Mouse (Mus musculus) monocyte, adult 2 months (primary cell): ENCODE measurements around the gene Cog4.
"Not testable (repeated sequence)": the region's sequence is repeated elsewhere in the genome, so short reads cannot be mapped to it uniquely, and the experiment has no call there.

Experiments used
- DNase-seq, 2 experiments: peaks; one replicate each; pipeline ENCODE4 v3.0.0; 2022; ENCODE audit warnings: low spot score in 2 of 2, low read depth in 1 of 2

The Cog4 gene

GRCm38 (mm10) chr8:110888860-110889259 is 42.5 kb downstream of the Cog4 start:
- no peak for DNase-seq

DNA sequence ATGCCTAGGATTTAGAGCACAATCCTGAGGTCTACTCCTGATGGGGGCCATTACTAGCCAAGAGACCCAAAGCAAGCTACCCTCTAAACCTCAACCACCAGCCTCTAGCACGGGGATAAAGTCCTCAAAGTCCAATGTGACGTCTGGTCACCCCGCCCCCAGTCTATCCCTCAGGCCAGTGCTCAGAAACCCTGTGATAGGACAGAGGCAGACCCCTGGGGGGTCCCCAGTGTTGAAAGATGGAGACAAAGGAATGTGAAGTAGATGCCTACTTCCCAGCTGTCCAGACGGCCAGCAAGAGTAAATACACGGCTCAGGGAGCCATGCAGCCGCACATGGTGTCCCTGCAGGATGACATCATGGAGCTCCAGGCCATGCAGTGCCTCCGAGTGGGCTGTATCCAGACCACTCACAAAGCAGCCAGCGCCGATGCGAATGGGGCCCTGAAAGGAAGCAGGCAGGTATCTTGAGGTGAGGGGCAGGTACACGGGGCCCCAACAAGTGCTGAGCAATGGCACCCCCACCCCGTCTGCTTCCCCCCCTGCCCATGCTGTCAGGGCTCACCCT is 43.6 kb downstream of the Cog4 start:
- no peak for DNase-seq

- DNase-seq: no peak
Measured at GRCm38 (mm10) chr8:110892040-110892439, 45.6 kb downstream of the Cog4 start.

DNA sequence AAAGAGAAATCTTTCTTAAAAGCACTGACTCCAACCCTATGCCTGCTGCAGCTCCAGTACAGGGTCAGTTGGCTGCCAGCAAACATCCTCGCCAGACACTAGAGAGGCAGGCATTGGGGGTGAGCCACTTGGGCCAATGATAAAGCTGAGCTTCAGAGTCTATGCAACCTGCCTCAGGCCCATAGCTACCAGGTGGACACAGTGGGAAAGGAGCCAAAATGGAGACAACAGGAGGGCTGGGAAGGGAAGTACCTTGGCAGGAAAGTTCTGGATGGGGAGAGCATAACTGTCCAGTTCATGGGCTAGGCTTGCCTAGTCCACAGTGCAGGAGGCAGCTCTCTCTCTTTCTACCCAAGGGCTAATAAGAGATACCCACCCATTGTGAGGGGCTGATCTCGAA is 46.5 kb downstream of the Cog4 start:
- no peak for DNase-seq

GRCm38 (mm10) chr8:110894851-110895250 is 48.5 kb downstream of the Cog4 start:
- no peak for DNase-seq

DNA sequence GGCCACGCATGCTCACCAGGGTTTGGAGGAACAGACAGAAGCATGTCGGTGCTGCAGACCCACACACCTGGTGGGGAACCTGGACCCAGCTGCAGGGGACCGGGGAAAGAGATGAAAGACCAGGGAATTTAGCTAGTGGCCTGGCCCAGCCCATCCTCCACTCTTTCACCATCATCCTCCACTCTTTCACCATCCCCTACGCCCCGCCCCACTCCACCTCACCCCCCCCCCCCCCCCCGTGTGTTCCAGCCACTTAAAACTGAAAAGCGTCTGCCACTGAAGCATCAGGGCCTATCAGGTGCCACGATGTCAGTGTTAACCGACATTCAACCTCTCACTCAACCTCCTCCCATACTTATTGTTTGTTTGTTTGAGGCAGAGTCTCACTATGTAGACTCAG is 48.9 kb downstream of the Cog4 start:
- DNase-seq: no peak

DNA sequence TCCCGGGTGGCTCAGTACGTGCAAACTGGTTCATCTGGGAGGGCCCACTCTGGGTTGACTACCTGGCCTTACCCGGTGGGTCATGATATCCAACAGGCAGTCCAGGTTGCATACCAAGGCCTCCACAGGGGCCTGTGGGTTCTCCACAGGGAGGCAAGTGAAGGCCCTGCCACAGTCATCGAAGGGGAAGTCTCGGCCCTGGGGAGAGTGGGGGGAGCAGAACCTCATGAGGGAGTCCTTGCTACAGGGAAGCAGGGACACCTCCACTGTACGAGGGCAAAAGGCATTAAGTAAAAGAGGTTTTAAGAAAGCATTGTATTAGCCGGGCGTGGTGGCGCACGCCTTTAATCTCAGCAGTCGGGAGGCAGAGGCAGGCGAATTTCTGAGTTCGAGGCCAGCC is 49.4 kb downstream of the Cog4 start:
- no peak for DNase-seq

DNA sequence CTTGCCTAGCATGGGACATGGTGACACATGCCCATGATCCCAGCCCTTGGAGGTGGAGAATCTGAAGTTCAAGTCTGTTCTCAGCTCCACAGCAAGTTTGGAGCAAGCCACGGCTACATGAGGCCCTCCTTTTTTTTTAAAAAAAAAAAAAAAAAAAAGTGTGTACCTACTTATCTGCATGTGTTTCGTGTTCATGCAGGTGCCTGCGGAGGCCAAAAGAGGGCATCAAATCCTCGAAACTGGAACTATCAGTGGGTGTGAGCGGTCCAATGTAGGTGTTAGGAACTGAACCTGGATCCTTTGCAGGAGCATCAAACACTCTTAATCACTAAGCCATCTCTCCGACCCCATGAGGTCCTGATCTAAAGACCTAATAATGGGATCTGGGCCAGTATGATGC is 51.1 kb downstream of the Cog4 start:
- no peak for DNase-seq

GRCm38 (mm10) chr8:110901056-110901455 is 54.7 kb downstream of the Cog4 start:
- DNase-seq: no peak

- peak in 1 of 2 experiments; percentile 19 for DNase-seq
Measured at GRCm38 (mm10) chr8:110901839-110902578, 55.6 kb downstream of the Cog4 start, which contains the start of gene Fuk. TSS of gene Fuk (minus strand) at chr8:110902488.

GRCm38 (mm10) chr8:110902579-110902965 is 56.2 kb downstream of the Cog4 start:
- DNase-seq: no peak

DNA sequence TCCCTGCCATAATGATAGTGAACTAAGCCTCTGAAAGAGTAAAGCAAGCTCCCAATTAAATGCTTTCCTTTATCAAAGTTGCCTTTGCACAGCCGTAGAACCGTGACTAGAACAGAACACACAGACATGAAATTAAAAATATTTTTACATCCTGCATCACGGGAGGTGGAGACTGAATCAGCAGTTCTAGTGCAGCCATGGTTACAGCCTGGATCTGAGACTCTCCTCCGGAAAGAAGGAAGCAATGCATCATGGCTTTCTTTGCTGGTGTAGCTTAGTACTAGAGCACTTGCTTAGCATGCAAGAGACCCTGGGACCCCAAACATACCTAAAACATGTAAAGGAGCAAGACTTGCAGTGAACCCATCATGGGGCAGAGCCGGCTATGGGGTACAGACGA is 59.0 kb downstream of the Cog4 start:
- DNase-seq: no peak

DNA sequence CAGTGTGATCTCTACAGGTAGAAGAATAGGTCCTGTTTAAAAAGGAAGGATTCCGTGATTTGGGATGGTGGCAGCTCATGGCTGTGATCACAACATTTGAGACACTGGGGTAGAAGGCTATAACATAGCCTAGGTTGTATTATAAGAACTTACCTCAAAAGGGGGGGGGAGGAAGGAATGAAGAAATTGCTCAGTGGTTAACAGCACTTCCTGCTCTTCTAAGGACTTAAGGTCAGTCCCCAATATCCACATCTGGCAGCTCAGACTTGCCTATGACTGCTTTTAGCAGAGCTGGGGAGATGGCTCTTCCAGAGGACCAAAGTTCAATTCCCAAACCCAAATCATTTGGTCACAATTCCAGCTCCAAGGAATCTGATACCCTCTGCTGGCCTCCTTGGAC is 60.3 kb downstream of the Cog4 start:
- DNase-seq: no peak

GRCm38 (mm10) chr8:110909850-110910249 is 63.5 kb downstream of the Cog4 start:
- DNase-seq: not testable (repeated sequence)

GRCm38 (mm10) chr8:110911576-110912570 is 65.5 kb downstream of the Cog4 start:
- DNase-seq: peak in 1 of 2 experiments; percentile 11

DNA sequence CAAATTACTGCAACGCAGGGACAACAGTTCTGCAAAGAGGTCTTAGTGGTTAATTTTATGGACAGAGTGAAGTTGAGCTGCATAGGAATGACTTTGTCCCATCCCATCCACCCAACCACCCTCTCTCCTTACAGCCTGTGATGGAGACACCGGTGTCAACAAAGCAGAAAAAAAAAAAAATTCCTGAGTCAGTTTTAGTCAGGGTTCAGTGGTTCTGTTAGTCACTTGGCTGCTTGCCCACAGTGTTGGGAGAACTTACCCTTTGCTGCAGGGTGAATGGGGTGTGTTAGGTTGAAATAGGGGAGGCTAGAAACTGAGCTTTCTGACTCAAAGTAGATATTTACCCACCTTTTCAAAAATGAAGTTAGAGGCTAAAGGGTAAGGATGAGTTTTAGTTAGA is 71.0 kb downstream of the Cog4 start:
- DNase-seq: no peak

DNA sequence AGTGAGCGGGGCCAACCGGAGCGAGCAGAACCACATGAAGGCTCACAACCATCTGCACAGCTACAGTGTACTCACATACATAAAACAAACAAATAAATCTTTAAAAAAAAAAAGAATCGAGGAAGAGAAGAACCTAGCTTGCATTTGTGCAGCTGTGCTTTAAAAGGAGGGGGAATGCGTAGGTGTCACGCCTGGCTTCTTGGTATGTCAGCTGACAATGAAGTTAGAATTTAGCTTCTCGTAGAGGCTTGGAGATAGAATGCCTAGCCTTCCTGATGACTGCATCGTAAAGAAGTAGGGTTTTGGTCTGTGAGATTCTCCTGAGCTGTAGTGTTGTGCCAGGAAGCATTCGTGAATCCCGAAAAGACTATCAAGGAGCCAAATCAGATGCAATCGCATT is 71.6 kb downstream of the Cog4 start:
- DNase-seq: no peak

GRCm38 (mm10) chr8:110918460-110918859 is 72.1 kb downstream of the Cog4 start:
- no peak for DNase-seq

- DNase-seq: peak in 1 of 2 experiments; percentile 35
Measured at GRCm38 (mm10) chr8:110919341-110920031, 73.1 kb downstream of the Cog4 start, which contains the start of gene St3gal2. TSS of gene St3gal2 (plus strand) at chr8:110919922.

DNA sequence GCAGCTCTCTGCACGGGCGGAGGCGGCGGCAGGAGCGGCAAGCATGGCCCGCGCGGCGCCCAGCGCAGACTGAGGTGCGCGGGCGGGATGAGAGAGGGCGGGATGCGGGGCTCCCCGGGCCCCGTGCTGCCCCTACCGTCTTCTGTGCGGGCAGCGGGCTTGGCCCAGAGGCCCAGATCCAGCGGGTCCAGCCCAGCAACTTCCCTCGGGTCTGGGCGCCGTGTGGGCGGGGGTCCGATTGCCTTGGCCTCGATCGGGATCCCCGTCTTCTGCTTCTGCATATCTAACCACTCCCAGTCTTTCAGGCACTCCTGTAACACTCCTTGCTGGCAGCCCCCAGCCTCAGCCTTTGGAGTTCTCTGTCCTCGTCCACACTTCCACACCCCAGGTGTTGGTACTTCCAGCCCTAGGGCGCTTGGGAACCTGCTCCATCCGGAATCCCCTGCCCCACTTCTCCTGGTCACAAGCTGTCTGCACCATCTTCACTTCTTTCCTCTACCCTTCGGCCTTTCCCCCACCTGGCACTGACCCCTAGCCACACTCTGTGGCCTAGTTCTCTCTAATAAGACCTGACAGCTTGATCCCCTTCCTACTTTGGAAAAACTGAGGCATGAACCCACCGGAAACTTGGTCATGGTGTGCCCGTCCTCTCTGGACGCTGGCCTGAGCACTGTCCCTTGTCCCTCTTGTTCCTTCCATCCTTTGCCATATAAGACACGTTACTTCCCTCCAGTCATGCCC is 73.8 kb downstream of the Cog4 start:
- no peak for DNase-seq
